Comparison of ENCODE assay signal across 29 mouse cellular contexts in genomic region chr13:12096382-12096932, GRCm38 (mm10). TPM values are rescaled to one million over a fixed set of nuclear protein-coding genes. Genes with fewer than 3 reads are reported as not detected.
DNase-seq lines count a peak whose midpoint lies in the region; ATAC-seq lines count a peak whose summit lies in the region.
"Had no signal": no experiment of that assay in that cellular context is flagged by ENCODE, and none has a peak within 500 bp of the region (broad histone marks: within the 10 kb centered on the region; RNA-seq: fewer than 3 reads in every experiment).

No protein-coding gene starts in this region.

- ATAC-seq in heart, embryonic 12.5 days (ENCODE audit: insufficient number of reproducible peaks, low FRiP score): no peak
- ATAC-seq: CD4-positive, CD25-positive, alpha-beta regulatory T cell, adult 4 months; forebrain, postnatal 0 days; inflammation-experienced regulatory T-cells, adult 6 months had no signal

- H3K36me3 ChIP-seq in heart, embryonic 12.5 days: no peaks in the 10 kb centered on the region
- H3K36me3 ChIP-seq: embryonic facial prominence, embryonic 10.5 days; embryonic facial prominence, embryonic 15.5 days; forebrain, embryonic 12.5 days; hindbrain, embryonic 10.5 days; hindbrain, embryonic 15.5 days; limb, embryonic 13.5 days; lung, embryonic 15.5 days; midbrain, embryonic 12.5 days; neural tube, embryonic 13.5 days had no signal

- peak overlapping the region; percentile 20; the same call in 1 of the 2 replicates for H3K27ac ChIP-seq in heart, embryonic 12.5 days (ENCODE audit: poor library complexity, severe bottlenecking)
- H3K27ac ChIP-seq: embryonic facial prominence, embryonic 10.5 days; embryonic facial prominence, embryonic 15.5 days; forebrain, embryonic 12.5 days; hindbrain, embryonic 10.5 days; hindbrain, embryonic 15.5 days; left cerebral cortex, adult 2 months; limb, embryonic 13.5 days; lung, embryonic 15.5 days; midbrain, embryonic 12.5 days; neural tube, embryonic 13.5 days had no signal

- 72% methylated on average over 3 of the region's 3 CpGs for WGBS in heart, embryonic 12.5 days

- peaks cover 99% of the 10 kb centered on the region for H3K4me1 ChIP-seq in heart, embryonic 12.5 days (replicated peaks)
- H3K4me1 ChIP-seq: embryonic facial prominence, embryonic 10.5 days; embryonic facial prominence, embryonic 15.5 days; forebrain, embryonic 12.5 days; hindbrain, embryonic 10.5 days; hindbrain, embryonic 15.5 days; limb, embryonic 13.5 days; lung, embryonic 15.5 days; megakaryocyte, embryonic 14.5 days; midbrain, embryonic 12.5 days; neural tube, embryonic 13.5 days had no signal

- DNase-seq in cerebellum, adult 9-10 months: peak; percentile 47
- no peak for DNase-seq in cerebellum, postnatal 14 days
- no peak for DNase-seq in heart, postnatal 14 days
- DNase-seq in Muller cell, postnatal 12 days (ENCODE audit: inconsistent ontology term): peak; percentile 36
- peak; percentile 18 for DNase-seq in adrenal gland, postnatal 14 days
- no peak for DNase-seq in urinary bladder, postnatal 4 days (ENCODE audit: low spot score in 2 of 2)
- DNase-seq: cerebellum, adult 11-12 months; cerebellum, postnatal 25 days; forebrain, postnatal 0 days; kidney, adult 11 months; kidney, postnatal 14 days; lung, postnatal 4 days; thymus, adult 2 months; thymus, postnatal 36 days had no signal

- intact Hi-C loops in heart, postnatal 14 days (cut with DNase I): no loop called here

- no peaks in the 10 kb centered on the region for H3K9me3 ChIP-seq in heart, embryonic 12.5 days (replicated peaks)
- H3K9me3 ChIP-seq: embryonic facial prominence, embryonic 10.5 days; embryonic facial prominence, embryonic 15.5 days; forebrain, embryonic 12.5 days; hindbrain, embryonic 10.5 days; hindbrain, embryonic 15.5 days; limb, embryonic 13.5 days; lung, embryonic 15.5 days; midbrain, embryonic 12.5 days; neural tube, embryonic 13.5 days had no signal

- H3K9ac ChIP-seq in heart, embryonic 12.5 days: no peak overlapping the region; the same call in 1 of the 2 replicates
- H3K9ac ChIP-seq: embryonic facial prominence, embryonic 15.5 days; forebrain, embryonic 12.5 days; forebrain, postnatal 0 days; hindbrain, embryonic 15.5 days; limb, embryonic 13.5 days; lung, embryonic 15.5 days; midbrain, embryonic 12.5 days; neural tube, embryonic 13.5 days had no signal

- H3K4me2 ChIP-seq in heart, embryonic 12.5 days: no peak overlapping the region
- H3K4me2 ChIP-seq: embryonic facial prominence, embryonic 15.5 days; forebrain, embryonic 12.5 days; hindbrain, embryonic 15.5 days; limb, embryonic 13.5 days; liver, embryonic 11.5 days; lung, embryonic 15.5 days; midbrain, embryonic 12.5 days; neural tube, embryonic 13.5 days had no signal

- no peaks in the 10 kb centered on the region for H3K27me3 ChIP-seq in heart, embryonic 12.5 days (replicated peaks)
- H3K27me3 ChIP-seq: forebrain, embryonic 12.5 days; hindbrain, embryonic 15.5 days; lung, embryonic 15.5 days; megakaryocyte, embryonic 14.5 days; midbrain, embryonic 12.5 days; neural tube, embryonic 13.5 days had no signal

- no peak overlapping the region for H3K4me3 ChIP-seq in heart, embryonic 12.5 days
- H3K4me3 ChIP-seq: embryonic facial prominence, embryonic 10.5 days; embryonic facial prominence, embryonic 15.5 days; forebrain, embryonic 12.5 days; hindbrain, embryonic 10.5 days; hindbrain, embryonic 15.5 days; left cerebral cortex, adult 2 months; limb, embryonic 13.5 days; lung, embryonic 15.5 days; megakaryocyte, embryonic 14.5 days; midbrain, embryonic 12.5 days; neural tube, embryonic 13.5 days had no signal

RNA-seq across cellular contexts. Expression of gene Ryr2, which starts 10.3 kb away (rescaled TPM):
- 35.3 and 40.1 TPM in 2 replicates for polyA plus RNA-seq in heart, embryonic 12.5 days (2016; fragmentation: Nextera tagmentation; extraction: Ambion mirVana)
- 1,000 to 10,000 TPM in 1 of 2 experiments, 100 to 1,000 TPM in 1; 977 to 1,003 TPM for total RNA-seq in heart, postnatal 14 days (2021)
- 15.3 and 17.2 TPM in 2 replicates for total RNA-seq in adrenal gland, postnatal 14 days (2021)
- polyA plus RNA-seq: inflammation-experienced regulatory T-cells, adult 6 months had no signal

Comparison
In these comparisons a context has a peak if more than half of its experiments do, and no peak if none do; other contexts are left out.
1. DNase-seq: peak in cerebellum, adult 9-10 months (single experiment), Muller cell, postnatal 12 days (single experiment) and adrenal gland, postnatal 14 days (single experiment); none in cerebellum, postnatal 14 days (0 of 2), heart, postnatal 14 days (0 of 2) and urinary bladder, postnatal 4 days (0 of 2).
2. RNA of gene Ryr2, which starts 10.3 kb away (total RNA-seq): 977 to 1,003 TPM in heart, postnatal 14 days; 15.3 to 17.2 TPM in adrenal gland, postnatal 14 days; every median in the first group is over 10 times any median in the second.